Mouse (Mus musculus) induced T-regulatory cell, adult 2 months (primary cell): Measurements from ENCODE around the gene Ehd1.
A peak's percentile ranks its signal among the peaks of the same experiment; 100 is the strongest.
"Not testable (repeated sequence)": the region's sequence is repeated elsewhere in the genome, so short reads cannot be mapped to it uniquely, and the experiment has no call there.

Source experiments
- DNase-seq: peaks from one replicate; pipeline ENCODE4 v3.0.0-alpha.2; 2012; ENCODE audit warnings: low read depth

The Ehd1 gene

GRCm38 (mm10) chr19:6279481-6280144, 3.1 kb downstream of the Ehd1 start:
- DNase-seq, result no peak

GRCm38 (mm10) chr19:6280554-6280953, 4.0 kb downstream of the Ehd1 start:
- DNase-seq, result no peak

GRCm38 (mm10) chr19:6281122-6282020, 4.8 kb downstream of the Ehd1 start:
- no peak for DNase-seq

- DNase-seq, result no peak
Measured at GRCm38 (mm10) chr19:6283001-6283400, 6.5 kb downstream of the Ehd1 start.

GRCm38 (mm10) chr19:6284502-6284901, 8.0 kb downstream of the Ehd1 start:
- no peak for DNase-seq

GRCm38 (mm10) chr19:6285226-6285625, 8.7 kb downstream of the Ehd1 start:
- no peak for DNase-seq

- DNase-seq, result no peak
Measured at GRCm38 (mm10) chr19:6285632-6286433, 9.3 kb downstream of the Ehd1 start.

GRCm38 (mm10) chr19:6286434-6287401, 10.2 kb downstream of the Ehd1 start:
- no peak for DNase-seq

GRCm38 (mm10) chr19:6288236-6288894, 11.8 kb downstream of the Ehd1 start:
- no peak for DNase-seq

GRCm38 (mm10) chr19:6289696-6290238, 13.2 kb downstream of the Ehd1 start:
- DNase-seq, result no peak

- not testable (repeated sequence) for DNase-seq
Measured at GRCm38 (mm10) chr19:6290720-6291116, 14.2 kb downstream of the Ehd1 start.

GRCm38 (mm10) chr19:6291117-6291781, 14.7 kb downstream of the Ehd1 start:
- peak; percentile 38 for DNase-seq

GRCm38 (mm10) chr19:6292262-6292661, 15.7 kb downstream of the Ehd1 start:
- DNase-seq, result no peak

GRCm38 (mm10) chr19:6294301-6294700, 17.8 kb downstream of the Ehd1 start:
- DNase-seq, result no peak

- DNase-seq, result peak; percentile 52
Measured at GRCm38 (mm10) chr19:6296551-6297210, 20.2 kb downstream of the Ehd1 start.

GRCm38 (mm10) chr19:6297641-6298040, 21.1 kb downstream of the Ehd1 start:
- DNase-seq, result peak; percentile 86

- peak; percentile 71 for DNase-seq
Measured at GRCm38 (mm10) chr19:6299003-6299402, 22.5 kb downstream of the Ehd1 start.

GRCm38 (mm10) chr19:6299450-6300267, 23.1 kb downstream of the Ehd1 start:
- peak; percentile 67 for DNase-seq
